Mouse (Mus musculus) CD4-positive, CD25-positive, alpha-beta regulatory T cell (primary cell): ENCODE measurements around the gene Ncapd2. TPM values are rescaled to one million over a fixed set of nuclear protein-coding genes. Genes with fewer than 3 reads are reported as not detected.

Experiments
- polyA plus RNA-seq: library from polyadenylated mRNA; unstranded; fragments of 100-300 nt; shearing (Covaris generic); gene quantifications from one replicate; pipeline ENCODE4 v1.2.1, GENCODE M21; 2017

Ncapd2 gene
- polyA plus RNA-seq = 23.5 TPM

DNA sequence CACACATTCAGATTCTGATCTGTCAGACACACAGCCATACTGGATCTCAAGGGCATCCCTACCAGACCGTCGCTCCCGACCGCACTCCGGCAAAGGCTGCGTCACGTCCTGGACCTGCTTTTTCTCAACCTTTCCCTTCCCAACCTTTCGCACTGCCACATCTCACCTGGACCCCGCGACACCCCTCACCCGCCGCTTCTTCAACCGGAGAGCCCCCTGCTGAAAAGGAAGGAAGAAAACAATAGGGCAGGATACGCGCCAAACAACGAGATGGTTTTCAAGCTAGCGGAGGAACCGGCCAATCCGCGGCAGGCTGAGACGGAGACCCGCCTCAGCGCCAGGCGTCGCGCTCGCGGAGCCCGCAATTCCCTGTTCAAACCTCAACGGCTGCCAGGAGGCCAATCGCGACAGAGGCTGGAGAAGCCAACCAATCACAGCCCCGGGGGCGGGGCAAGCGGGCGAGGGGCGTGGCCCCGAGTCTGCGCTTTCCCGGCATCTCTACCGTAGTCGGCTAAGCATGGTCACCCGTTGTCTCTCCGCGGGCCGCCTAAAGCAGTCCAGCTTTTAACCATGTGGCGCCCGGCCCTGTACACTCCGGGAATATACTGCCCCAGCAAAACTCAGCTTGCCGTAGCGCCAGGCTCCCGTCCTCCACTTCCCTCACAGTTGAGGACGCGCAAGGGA, at the start of gene Ncapd2, which contains the start of gene Mrpl51:
Ncapd2 (minus strand) TSS at position 370 of the 684 bp plus-strand sequence.
Mrpl51 (plus strand) TSS at position 470 of the 684 bp plus-strand sequence.

DNA sequence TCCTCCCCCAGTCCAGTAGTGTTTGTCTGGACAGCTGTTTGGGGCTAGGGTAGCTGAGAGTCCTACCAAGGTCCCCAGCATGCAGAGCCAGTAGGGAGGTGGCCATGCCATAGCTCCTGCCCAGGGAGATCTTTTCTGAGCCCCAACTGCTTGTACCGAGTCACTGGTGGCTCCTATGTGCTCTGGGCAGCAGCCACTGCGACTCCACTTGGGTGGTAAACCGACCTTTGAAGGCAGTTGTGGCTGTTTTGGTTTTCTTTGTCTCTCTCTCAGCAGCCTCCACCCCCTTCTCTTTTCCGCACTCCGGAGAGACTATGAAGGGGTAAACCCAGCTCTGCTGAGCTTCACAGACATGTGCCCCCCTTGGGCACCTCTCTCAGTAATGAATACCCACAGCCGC, 45.3 kb upstream of the Ncapd2 start, which contains the start of gene Cd27:
Cd27 (minus strand) TSS at position 229 of the 400 bp plus-strand sequence.

DNA sequence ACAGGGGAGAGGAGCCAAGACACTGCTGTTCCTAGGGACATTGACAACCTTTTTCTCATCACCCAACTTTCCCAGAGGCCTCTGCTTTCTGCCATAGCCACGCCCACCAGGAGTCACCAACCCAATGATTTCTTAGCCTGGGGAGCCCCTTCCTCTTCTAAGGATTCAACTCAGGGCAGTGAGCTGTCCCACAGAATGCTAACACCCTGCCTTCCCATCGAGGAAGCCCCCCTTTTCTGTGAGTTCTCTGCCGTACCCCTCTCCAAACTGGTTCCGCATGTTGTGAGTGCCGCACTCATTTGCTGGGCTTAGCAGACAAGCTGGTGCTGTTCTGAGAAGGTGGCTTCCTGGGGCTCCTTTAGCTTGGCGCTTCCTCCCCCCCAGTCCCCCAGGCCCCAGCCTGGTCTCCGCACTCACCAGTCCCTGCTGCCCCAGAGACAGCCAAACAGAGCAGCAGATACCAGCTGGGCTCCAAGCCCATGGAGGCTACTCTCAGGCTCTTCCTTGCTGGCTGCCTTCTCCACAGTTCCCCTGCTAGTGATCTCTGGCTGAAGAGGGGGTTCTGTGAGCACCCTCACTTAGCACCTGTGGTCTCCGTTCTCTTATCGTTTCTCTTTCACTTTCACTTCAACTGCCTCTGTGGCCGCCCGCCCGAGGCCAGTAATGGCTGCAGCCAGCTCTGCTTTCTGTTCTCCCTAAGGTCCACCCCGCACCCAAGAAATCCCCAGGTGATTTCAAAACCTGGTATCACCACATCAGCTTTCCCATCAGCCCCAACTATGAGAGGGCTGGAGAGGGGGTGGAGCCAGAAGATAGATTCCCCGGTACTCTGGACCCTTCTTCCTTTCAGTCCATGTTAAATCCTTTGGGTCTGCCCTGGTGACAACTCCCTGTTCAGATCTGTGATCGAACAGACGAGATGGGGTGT, 39.9 kb upstream of the Ncapd2 start, which contains the start of gene Tapbpl:
Tapbpl (minus strand) TSS at position 744 of the 928 bp plus-strand sequence.

DNA sequence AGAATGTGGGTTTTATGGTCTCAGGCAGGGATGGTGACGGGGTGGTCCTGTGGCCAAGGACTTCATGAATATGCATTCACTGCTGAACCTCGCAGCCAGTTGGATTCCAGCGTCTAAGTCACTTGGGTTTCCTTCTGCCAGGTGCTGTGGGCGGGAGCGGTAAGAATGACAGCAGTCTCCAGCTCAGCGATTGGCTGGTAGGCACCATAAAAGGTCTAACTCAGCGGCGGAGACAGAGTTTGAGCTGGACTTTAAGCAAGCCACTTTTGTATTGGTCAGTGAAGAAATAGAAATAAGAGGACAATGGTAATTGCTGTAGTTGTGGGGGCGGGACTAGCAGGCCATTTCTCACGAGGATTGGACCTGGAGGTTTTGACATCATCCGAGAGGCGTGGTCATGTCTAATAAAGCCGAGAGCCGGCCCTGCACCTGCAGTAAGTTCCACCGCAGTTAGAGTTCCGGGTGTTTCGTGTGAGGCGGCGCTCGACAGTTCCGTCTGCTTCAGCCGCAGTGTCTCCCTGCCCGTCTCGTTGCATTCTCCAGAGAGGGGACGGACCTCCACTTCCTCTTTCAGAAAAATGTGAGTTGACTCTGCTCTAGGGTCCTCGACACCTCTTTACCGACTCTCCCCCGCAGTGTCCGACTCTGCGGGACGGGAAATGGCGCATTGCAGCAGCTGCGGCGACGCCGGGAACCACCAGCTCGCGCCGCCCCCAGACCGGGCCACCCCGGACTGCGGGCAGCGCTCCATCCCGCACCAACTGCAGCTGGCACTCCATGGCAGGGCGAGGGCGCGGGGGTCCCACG, 23.9 kb upstream of the Ncapd2 start, which contains the start of gene Vamp1:
Vamp1 (plus strand) TSS at position 404 of the 807 bp plus-strand sequence.

DNA sequence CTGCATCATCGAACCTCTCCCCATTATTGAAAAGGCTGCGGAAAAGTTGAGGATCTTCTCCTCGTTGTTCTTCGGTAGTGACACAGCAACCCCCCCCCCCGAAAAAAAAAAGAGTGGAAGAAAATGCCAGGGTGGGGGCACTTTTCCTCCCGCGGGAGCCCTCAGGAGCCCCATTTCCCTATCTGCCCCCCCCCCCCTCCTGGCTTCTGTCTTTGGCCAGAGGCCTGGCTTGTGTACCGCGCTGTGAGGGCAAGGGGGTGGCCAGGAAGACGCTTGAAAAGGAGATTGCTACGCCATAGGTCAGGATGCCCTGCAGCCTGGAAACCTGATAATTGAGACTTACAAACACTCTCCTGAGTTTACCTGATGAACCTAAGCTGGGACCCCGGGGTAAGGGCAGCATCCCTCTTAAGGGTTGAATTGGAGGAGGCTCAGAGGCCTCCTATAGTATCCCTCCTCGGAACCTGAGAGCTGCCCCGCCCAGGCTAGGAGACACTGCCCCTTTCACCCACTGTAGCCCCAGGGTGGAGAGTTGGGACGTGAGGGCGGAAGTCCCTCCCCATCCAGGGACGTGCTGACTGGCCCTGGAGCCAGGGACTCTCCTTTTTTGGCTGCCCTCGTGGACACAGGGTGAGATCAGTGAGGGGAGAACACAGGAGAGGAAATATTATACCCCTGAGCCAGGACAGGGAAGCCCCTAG, 25.3 kb downstream of the Ncapd2 start, which contains the start of gene Gapdh:
Gapdh (minus strand) TSS at position 417 of the 701 bp plus-strand sequence.

DNA sequence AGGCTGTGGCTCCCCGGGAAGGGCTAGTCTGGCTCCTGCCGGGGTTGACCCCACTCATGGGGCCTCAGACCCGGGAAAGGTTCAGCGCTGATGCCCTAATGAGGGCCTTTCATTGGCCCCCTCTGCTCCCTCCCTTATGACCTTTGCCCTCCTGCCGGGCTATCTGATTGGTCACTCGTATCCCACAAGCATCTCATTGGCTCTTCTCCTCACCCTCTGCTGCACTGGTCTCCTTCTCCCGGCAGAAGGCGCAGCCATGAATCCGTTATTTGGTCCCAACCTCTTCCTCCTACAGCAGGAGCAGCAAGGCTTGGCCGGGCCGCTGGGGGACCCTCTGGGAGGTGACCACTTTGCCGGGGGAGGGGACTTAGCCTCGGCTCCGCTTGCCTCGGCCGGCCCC, 46.5 kb downstream of the Ncapd2 start, which contains the start of gene Iffo1:
Iffo1 (plus strand) TSS at position 241 of the 400 bp plus-strand sequence.

DNA sequence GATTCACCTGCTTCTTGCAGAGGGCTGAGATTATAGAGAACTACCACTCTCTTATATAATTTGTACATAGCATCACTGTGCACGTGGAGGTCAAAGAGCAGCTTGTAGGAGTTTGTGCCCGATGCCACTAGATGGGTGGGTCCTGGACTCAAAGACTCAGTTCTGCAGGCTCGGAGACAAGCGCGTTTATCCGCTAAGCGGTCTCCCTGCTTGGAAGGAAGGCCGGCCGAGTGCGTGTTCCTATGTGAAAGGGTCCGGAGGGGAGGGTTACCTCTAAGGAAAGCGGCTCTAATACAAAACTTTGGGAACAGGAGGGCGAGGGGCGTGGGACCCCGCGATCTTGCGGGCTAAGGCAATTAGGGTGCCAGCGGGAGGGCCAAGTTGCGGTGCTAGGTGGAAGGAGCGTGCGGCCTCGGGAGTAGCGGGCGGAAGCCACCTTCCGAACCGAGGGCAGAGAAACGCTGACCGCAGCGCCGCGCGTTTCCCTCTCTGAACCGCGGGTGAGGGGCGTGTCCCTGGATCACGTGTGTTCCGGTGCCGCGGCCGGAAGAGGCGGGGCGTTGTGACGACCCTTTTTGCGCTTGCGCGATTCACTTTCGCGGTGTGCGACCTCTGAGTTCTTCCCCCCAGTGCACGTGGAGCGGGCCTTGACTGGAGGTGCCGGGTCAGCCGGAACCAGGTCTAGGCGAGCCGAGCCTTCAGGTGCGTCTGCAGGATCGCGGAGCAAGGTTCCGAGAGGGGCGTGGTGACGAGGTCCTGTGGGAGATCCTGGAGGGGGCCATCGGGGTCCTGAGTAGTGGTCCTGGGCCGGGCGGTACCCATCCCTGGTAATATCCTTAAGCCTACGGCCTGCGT, 60.0 kb downstream of the Ncapd2 start, which contains the start of gene Nop2:
Nop2 (plus strand) TSS at position 608 of the 855 bp plus-strand sequence.

Other genes starting within 250 kb of the Ncapd2 start
- 84.6 TPM for gene Cops7a, start 226.2 kb downstream of the Ncapd2 start, polyA plus RNA-seq
- 0.48 TPM for gene Pianp, start 195.0 kb downstream of the Ncapd2 start, polyA plus RNA-seq
- gene Zfp384, start 182.6 kb downstream of the Ncapd2 start, polyA plus RNA-seq = 73.2 TPM
- 98.8 TPM for gene Ing4, start 151.9 kb downstream of the Ncapd2 start, polyA plus RNA-seq
- gene Acrbp, start 142.0 kb downstream of the Ncapd2 start, polyA plus RNA-seq = 18.6 TPM
- 22.7 TPM for gene Lpar5, start 123.8 kb downstream of the Ncapd2 start, polyA plus RNA-seq
- gene Chd4, start 95.7 kb downstream of the Ncapd2 start, polyA plus RNA-seq = 61.1 TPM
- gene Nop2, start 59.8 kb downstream of the Ncapd2 start, polyA plus RNA-seq = 54.0 TPM
- 24.0 TPM for gene Iffo1, start 46.5 kb downstream of the Ncapd2 start, polyA plus RNA-seq
- 231 TPM for gene Gapdh, start 25.2 kb downstream of the Ncapd2 start, polyA plus RNA-seq
- gene Mrpl51, start 100 bp upstream of the Ncapd2 start, polyA plus RNA-seq = 89.7 TPM
- 56.3 TPM for gene Vamp1, start 23.9 kb upstream of the Ncapd2 start, polyA plus RNA-seq
- gene Tapbpl, start 40.2 kb upstream of the Ncapd2 start, polyA plus RNA-seq = 105 TPM
- 602 TPM for gene Cd27, start 45.3 kb upstream of the Ncapd2 start, polyA plus RNA-seq
- 1.3 TPM for gene Tuba3a, start 94.3 kb upstream of the Ncapd2 start, polyA plus RNA-seq
- gene Ltbr, start 122.2 kb upstream of the Ncapd2 start, polyA plus RNA-seq = 0.17 TPM
- 0.22 TPM for gene Scnn1a, start 129.0 kb upstream of the Ncapd2 start, polyA plus RNA-seq
- gene Tnfrsf1a, start 157.7 kb upstream of the Ncapd2 start, polyA plus RNA-seq = 40.9 TPM
- gene Plekhg6, start 189.1 kb upstream of the Ncapd2 start, polyA plus RNA-seq = 0.12 TPM